Mouse (Mus musculus) right cerebral cortex, postnatal 36 days (tissue): ENCODE measurements around the gene Snx25.
"Not testable (repeated sequence)": the region's sequence is repeated elsewhere in the genome, so short reads cannot be mapped to it uniquely, and the experiment has no call there.

ENCODE experiments used
- DNase-seq, 2 experiments: peaks; one replicate each; pipeline ENCODE4 v3.0.0; 2022; ENCODE audit warnings: low spot score in 2 of 2, mixed read lengths in 1 of 2

Snx25 gene

DNA sequence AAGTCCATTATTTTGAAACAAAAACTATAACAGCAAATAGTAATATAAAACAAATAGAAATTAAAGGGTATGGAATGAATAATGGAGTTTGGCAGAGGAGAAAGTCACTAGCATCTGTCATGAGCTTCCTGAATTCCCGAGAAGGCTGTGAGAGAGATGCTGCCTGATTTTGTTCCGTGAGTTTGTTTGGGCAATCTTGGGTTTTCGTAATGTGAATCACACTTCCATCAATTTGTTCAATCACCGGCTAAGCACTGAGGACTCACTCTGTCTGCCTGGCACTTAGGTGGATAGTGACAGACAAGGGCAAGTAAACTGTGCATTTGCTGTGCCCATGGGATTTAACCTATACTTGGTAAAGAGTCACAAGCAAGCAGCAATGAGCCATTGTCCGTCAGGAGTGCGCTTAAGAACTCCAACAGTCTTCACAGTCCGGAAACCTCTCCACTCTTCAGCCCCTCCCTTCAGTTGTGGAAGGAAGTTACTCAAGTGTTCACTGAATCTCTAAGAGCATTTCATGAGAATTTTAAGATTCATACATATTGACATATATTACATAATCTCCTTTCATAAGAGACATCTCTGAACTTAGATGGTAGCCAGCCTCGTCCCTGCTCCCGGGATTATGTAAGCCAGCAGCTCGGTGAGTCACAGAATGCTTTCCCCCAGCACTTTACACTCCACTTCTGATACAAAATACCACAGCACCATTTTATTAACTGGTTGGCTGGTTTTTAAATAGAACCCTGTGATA is 13.9 kb downstream of the Snx25 start:
- DNase-seq, result no peak

DNA sequence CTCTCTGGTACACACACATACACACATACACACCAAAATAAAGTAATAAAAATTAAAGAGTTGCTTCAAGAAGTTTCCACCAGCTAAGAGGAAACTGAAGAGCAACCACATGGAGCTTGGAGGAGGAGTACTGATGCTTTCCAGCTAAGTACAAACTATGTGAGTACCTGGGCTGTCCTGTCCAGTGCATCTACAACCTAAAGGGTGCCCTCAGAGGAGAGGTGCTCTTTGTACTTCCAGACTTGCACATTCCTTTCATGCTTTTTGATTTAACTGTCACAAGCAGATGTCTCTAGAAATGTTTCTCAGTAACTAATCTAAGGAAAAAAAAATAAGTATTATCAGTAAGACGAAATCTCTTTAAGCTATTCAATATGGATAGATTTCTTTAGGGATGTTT is 14.6 kb downstream of the Snx25 start:
- no peak for DNase-seq

DNA sequence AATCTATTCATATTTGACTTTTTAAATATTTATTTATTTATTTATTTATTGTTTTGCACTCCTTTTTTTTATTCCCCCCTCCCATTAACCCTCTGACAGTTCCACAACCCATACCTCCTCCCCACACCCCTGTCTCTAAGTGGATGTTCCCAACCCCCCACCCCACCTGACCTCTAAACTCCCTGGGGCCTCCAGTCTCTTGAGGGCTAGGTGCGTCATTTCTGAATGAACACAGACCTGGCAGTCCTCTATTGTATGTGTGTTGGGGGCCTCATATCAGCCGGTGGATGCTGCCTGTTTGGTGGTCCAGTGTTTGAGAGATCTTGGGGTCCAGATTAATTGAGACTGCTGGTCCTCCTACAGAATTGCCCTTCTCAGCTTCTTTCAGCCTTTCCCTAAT is 16.4 kb downstream of the Snx25 start:
- DNase-seq, result not testable (repeated sequence)

DNA sequence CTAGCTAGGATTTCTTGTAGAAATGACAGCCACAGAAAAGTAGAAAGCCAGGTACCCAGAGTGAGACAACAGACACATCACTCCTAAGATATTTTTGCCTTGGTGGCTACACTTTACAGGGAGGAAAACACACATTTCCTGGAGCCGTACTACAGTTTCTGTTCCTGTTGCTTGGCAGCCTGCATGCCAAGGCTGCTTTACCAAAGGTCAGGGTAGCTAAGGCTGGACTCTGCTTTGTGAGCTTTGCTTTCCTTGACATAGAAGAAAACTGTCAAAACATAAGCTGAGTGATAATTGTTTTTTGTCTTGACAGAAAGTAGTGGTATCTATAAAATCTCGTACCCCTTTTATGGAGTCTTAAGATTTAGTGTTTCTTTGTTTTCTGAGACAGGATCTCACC is 21.5 kb downstream of the Snx25 start:
- no peak for DNase-seq

DNA sequence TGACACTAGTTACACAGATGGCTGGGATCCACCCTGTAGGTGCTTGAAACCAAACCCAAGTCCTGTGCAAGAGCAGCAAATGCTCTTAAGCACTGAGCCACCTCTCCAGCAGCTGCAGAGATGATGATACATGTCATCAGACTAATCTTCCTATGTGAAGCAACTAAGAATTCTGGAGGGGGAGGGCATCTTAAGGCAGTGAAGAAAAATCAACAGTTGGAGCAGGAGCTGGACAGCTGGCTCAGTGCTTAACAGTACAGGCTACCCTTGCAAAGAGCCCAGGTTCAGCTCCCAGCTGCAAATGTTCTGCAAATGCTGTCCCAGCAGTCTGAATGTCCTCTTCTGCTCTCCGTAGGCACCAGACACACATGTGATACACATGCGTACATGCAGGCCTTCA is 29.5 kb downstream of the Snx25 start:
- no peak for DNase-seq

DNA sequence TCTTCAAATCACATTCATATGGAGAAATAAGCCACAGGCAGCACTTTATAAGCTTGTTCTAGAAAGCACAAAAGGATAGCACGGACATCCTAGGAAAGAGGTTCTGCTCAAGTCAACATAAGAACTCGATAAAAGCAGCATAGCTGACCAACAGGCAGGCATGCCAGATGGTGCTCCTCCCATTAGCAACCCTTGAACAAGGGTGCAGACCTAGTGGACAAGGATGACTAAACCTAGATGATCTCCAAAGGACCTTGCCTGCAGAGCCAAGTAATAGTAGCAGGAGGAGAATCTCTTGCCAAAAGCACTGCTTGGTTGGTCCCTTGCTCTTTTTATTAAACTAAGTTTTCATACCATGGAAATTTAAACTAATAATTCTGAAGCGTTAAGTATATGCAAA is 32.8 kb downstream of the Snx25 start:
- no peak for DNase-seq

DNA sequence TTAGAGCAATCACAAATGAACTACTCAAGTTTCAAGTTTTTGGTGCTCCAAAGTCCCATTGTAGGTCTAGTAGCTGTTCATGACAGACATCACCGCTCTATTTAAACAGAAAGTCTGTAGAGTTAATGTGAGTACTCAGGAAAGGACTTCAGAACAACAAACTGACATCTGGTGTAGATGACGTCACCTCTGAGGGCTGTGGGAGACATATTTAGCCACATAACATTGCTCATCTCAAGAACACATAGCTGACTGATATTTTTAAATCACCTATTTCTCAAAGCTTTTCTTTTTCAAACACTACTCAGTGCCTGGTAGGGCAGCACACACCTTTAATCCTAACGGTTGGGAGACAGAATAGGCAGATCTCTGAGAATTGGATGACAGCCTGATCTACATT is 34.8 kb downstream of the Snx25 start:
- DNase-seq, result peak; percentile 44 to 53

DNA sequence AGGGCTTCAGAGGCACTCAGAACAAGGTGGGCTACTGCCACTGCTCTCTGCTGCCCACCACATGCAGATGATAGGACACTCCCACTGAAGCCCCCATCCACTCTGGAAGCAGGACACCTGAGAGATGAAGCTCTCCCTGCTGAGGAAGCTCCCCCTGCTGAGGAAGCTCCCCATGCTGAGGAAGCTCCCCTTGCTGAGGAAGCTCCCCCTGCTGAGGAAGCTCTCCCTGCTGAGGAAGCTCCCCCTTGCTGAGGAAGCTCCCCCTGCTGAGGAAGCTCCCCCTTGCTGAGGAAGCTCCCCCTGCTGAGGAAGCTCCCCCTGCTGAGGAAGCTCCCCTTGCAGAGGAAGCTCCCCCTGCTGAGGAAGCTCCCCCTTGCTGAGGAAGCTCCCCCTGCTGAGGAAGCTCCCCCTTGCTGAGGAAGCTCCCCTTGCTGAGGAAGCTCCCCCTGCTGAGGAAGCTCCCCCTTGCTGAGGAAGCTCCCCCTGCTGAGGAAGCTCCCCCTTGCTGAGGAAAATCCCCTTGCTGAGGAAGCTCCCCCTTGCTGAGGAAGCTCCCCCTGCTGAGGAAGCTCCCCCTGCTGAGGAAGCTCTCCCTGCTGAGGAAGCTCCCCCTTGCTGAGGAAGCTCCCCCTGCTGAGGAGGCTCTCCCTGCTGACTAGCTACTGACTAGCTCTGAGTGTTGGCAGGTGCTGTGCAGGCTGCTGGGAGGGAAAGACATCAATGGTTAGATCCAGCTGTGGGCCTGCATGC is 38.4 kb downstream of the Snx25 start:
- DNase-seq, result not testable (repeated sequence)

DNA sequence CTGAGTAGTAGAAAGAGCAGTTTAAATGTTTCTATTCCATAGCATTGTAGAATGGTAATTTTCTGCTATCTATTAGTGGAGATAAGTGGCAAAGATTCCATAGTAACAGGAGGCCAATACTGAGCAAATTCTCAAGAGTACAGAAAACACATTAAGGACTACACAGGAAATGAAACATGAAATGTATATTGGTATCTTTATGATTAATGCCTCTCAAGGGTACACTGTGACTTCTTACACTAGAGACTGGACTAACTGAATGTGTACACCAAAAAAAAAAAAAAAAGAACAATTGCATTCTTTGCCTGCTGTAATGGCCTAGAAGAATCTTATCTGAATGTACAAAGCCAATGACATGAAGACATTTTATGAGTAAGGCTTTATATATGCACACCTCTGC is 44.3 kb downstream of the Snx25 start:
- DNase-seq, result no peak

DNA sequence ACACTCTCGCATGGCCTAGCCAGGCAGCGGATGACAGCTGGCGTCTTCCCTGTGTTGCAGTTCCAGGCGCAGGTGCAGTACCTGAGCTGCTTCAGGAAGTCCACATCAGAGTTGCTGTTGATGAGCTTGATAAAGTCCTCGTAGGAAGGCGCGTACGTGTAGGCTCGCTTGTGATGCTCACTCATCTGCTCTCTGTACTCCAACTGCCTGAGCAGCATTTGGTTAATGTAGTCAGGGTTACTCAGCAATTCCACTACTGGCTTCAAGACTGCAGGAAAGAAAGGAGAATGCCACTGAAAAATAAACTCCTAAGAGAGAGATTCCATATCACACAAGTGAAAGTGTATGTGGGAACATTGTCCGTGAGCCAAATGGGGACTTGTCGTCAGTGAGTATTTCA is 48.5 kb downstream of the Snx25 start:
- no peak for DNase-seq

DNA sequence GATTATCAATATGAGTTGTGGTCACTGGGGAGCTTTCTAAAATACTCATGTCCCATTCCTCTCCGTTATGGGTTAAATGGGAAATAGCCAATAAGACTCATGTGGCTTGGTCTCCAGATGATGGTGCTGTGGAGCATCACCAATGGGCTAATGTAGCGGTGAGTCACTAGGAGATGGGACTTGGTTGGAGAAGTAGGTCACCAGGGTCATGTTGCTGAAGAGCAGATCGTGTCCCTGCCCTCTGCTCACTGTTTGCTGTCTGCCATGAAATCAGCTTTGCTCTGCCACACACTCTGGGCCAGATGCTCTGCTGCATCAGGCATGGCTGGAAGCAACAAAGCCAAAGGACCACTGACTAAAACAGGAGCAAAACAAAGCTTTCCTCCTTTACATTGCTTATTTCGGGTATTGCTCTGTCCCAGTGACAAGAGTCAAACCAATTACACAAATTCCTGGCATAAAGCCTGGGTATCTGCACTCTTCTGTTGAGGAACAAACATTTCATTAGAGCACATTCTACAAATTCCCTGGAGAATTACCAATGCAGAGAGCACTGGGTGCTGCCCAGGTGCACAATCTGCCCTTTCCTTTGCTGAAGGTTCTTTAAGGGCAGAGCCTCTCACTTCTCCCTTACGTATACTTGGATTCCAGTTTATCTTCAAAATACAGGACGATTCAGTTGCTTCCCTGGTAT is 59.1 kb downstream of the Snx25 start:
- DNase-seq, result no peak

DNA sequence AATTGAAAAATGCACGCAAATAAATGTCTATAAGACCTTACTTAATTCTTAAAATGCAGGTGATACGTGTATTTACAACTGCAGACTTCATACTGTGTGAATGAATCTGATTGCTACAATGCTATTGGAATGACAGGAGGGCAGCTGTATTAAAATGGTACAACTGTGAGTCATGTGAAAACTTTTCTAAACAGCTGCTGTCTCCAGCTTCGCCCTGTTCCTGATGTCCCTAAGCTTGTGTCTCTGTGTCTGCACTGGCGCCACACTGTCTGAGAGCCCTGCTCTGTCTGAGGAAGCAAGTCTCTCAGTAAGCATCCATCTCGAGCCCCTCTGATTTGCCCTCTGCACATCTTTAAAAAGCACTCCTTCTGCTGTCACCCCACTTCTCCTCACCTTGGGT is 68.8 kb downstream of the Snx25 start:
- no peak for DNase-seq

DNA sequence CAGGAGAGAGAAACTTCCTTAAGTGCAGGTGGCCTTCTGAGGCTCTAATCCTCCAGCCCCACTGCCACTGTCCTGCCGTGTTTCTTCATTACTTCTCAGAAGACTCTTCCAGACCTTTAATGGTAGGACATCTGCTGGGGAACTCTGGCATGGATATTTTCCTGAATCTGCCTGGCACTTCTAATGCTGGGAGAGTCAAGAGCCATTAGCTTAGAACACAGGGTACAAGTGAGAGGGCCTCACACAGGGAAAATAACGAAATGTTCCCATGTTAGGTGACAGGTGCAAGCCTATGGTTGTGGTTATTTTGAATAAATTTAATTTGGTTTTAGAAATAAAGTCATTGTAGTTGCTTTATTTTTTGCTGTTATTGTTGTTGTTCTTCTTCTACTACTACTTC is 70.9 kb downstream of the Snx25 start:
- no peak for DNase-seq

DNA sequence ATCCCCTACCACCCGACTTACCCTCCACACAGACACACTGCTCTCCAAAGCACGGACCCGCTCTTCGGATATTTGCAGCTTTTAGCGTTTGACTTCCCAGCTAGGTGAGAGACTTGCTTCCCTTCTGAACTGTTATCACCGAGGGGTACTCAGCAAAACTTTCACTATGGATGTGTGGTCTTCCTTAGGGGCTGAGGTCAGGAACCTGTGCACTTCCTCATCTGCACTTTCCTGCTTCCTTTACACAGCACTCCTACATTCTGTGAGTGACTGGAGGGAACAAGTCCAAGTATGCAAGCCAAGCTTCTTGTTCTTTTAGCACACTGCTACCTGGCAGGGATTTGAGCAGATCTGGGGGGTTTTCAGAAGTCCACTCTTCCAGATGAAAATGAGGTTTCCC is 73.1 kb downstream of the Snx25 start:
- no peak for DNase-seq

DNA sequence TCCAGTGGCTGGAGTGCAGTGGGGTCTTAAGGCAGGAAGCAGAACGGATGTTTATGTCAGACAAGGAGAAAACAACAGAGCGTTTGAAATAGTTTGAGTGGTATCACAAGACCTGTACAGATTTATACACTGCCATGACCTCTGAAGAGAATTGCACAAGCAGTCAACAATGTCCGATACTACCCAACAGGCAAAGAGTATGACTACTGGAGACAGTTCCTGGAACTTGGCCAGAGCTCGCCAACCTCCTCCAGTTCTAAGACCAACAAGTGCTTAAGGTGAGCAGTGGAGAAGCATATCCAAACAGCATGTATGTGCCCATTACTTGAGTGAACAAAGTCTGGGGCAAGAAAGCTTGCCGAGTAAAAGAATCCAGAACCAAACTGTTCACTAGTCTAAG is 76.7 kb downstream of the Snx25 start:
- DNase-seq, result no peak

DNA sequence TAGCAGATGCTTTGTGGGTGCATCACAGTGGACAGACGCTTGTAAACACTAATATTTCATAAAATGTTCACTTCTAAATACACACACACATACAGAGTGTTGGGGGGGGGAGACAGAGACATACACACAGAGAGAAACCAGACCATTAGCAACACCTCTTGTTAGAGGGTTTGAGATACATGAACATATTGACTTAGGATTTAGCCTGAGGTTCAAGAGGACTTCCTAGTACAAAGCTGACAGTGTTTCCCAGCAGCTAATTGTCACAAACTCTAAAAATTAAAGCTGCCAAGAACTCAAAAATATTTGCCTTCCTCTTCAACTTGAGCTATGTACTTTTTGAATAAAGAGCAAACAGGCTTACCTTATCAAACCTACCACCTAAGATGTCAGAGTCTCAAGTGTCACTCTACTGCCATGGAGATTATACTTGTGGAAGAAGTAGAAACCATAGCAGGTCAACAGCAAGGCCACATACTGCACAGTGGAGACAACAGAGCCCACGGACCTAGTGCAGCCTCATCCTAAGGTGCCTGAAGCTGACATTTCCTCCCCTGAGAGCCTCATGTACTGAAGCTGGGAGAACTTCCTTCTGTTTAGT is 78.3 kb downstream of the Snx25 start:
- DNase-seq, result no peak

DNA sequence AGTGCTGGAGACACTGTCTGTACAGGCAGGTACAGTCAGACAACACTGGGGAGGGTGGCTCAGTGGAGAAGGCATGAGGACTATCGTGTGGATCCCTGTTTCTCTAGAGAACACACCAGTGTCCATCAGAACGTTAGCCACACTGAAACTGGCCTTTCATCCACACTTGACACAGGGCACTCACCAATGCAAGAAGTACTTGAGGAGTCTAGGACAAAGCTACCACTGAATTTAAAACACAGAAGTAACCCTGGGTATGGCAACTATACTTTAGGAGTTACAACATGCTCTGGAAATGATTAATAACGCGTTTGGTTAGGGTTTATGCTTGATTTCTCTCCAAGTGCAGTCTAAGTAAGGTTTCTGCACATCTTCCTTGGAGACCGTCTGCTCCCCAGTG is 79.2 kb downstream of the Snx25 start:
- no peak for DNase-seq

DNA sequence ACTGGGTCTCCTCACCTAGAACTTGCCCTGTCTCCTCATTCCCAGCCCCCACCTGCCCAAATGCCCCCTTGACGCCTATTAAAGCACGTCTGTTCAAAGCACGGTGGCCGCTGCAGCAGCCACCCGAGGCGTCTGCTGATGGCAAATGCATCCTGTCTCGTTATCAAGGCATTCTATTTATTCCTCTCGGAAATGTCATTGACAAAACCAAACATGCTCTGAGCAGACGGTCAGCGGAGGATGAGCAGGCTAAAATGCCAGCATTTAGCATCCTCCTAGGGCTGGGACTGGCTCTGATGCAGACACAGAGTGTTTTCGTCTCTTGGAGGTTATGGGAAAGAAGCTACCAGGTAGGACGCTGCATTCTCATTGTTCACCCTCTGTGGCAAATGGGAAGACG is 111.7 kb downstream of the Snx25 start:
- peak in 1 of 2 experiments; percentile 13 for DNase-seq

DNA sequence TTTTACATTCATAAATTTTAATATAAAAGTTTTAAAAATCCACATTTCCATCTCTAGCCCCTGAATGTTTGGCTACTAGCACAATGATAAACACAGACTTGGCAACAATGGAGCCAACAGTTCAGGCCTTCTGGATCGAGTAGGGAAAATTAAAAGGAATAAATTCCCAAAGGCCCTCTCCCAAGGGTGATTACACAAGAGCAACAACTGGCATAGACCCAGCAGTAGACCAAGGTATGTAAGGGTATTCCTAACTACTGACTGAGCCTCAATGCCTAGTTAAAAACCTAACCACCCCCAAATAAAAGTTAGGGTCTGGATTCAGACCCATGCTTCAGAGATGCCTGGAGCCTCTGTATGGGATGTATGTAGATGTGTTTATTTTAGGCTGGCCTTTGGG is 112.3 kb downstream of the Snx25 start:
- no peak for DNase-seq

DNA sequence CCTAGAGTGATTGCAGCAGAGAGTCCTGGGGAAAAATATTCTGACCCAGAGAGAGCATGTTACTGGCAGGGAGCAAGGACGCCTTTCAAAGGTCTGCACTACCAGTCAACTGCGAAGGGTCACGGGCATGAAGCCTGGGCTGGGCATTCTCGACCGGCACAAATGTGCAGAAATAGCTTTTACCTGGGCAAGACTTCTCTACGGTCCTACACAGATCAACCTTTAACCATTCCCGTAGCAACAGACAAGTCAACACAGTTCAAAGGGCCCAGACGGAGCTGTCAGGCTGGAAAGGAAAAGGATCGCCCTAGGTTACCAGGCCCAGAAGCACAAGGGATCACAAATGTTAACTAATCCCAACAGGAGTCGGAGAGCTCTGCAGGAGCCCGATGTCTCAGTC is 115.7 kb downstream of the Snx25 start:
- no peak for DNase-seq

DNA sequence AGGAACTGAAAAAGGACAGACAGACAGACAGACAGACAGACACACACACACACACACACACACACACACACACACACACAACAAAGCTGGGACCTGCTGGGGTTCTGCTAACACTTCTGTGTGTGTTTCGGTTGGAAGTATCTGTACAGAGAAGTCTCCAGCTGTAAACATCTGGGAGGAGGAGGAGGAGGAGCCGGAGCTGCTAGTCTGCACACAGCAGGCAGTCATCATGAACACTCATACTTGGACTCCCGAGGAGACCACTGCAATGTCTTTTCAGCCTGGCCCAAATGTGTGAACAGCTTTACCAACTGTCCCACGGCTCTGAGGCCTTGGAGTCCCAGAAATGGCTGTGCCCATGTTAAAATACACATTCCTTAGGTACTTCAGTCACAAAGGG is 127.6 kb downstream of the Snx25 start:
- no peak for DNase-seq

DNA sequence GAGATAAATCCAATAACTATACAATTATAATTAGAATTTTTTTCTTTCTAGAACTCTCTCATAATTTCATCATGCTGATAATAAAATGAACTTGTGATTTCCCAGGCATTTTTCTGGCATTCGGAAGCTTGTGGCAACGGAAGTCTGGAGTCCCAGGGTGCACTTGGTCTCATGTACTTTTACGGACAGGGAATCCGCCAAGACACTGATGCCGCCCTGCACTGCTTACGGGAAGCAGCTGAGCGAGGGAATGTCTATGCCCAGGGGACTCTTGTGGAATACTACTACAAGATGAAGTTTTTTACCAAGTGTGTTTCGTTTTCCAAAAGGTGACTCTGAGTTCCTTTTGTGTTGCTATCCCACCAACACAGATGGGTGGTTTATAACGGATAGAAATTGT is 129.2 kb downstream of the Snx25 start:
- no peak for DNase-seq
